Mouse (Mus musculus): ENCODE measurements around the gene Gm49387. TPM values are rescaled to one million over a fixed set of nuclear protein-coding genes. Genes with fewer than 3 reads are reported as not detected.

Gene Gm49387
- polyA plus RNA-seq, 1 experiment from 2014 or later = not detected

- no peak overlapping the region for H3K9ac ChIP-seq (ENCODE audit: low read depth, low read length)
- DNase-seq (ENCODE audit: low spot score) = no peak
- ATAC-seq (replicated peaks; ENCODE audit: low FRiP score, low read depth) = no peak
- 42% methylated on average over 2 of the region's 2 CpGs for WGBS
- no peak for TF ChIP-seq CTCF (IDR thresholded peaks at IDR 0.05; ENCODE audit: low read depth)
- H3K4me1 ChIP-seq (replicated peaks; ENCODE audit: insufficient read depth, low read length) = no peaks in the 10 kb centered on the region
- H3K27ac ChIP-seq = no peak overlapping the region
- H3K4me3 ChIP-seq (replicated peaks; ENCODE audit: low read depth, low read length) = no peak overlapping the region
- H3K27me3 ChIP-seq (ENCODE audit: insufficient read depth, low read length) = no peaks in the 10 kb centered on the region
- H3K9me3 ChIP-seq (replicated peaks; ENCODE audit: low read length) = no peaks in the 10 kb centered on the region
- no peak overlapping the region for H3K4me2 ChIP-seq (ENCODE audit: low read length)
- no peaks in the 10 kb centered on the region for H3K36me3 ChIP-seq (ENCODE audit: insufficient read depth, low read length)
Observed at GRCm38 (mm10) chr14:31521318-31521717, 119.4 kb downstream of the Gm49387 start.

- no peaks in the 10 kb centered on the region for H3K27me3 ChIP-seq (ENCODE audit: insufficient read depth, low read length)
- H3K27ac ChIP-seq = no peak overlapping the region
- no peaks in the 10 kb centered on the region for H3K36me3 ChIP-seq (ENCODE audit: insufficient read depth, low read length)
- no peaks in the 10 kb centered on the region for H3K9me3 ChIP-seq (replicated peaks; ENCODE audit: low read length)
- 18% methylated on average over 3 of the region's 3 CpGs for WGBS
- peak; percentile 86 for DNase-seq (ENCODE audit: low spot score)
- peak; percentile 74 for ATAC-seq (replicated peaks; ENCODE audit: low FRiP score, low read depth)
- TF ChIP-seq CTCF (IDR thresholded peaks at IDR 0.05; ENCODE audit: low read depth) = peak; percentile 80
- no peak overlapping the region for H3K4me2 ChIP-seq (ENCODE audit: low read length)
- no peak overlapping the region for H3K9ac ChIP-seq (ENCODE audit: low read depth, low read length)
- no peak overlapping the region for H3K4me3 ChIP-seq (replicated peaks; ENCODE audit: low read depth, low read length)
- H3K4me1 ChIP-seq (replicated peaks; ENCODE audit: insufficient read depth, low read length) = no peaks in the 10 kb centered on the region
Observed at GRCm38 (mm10) chr14:31519165-31519564, 121.5 kb downstream of the Gm49387 start.

GRCm38 (mm10) chr14:31515895-31516294, 124.8 kb downstream of the Gm49387 start:
- DNase-seq (ENCODE audit: low spot score) = no peak
- TF ChIP-seq CTCF (IDR thresholded peaks at IDR 0.05; ENCODE audit: low read depth) = no peak
- Histone ChIP-seq H3K27ac (no peak overlapping the region), H3K27me3 (ENCODE audit: insufficient read depth, low read length) (no peaks in the 10 kb centered on the region), H3K4me3 (replicated peaks; ENCODE audit: low read depth, low read length) (no peak overlapping the region), H3K36me3 (ENCODE audit: insufficient read depth, low read length) (no peaks in the 10 kb centered on the region), H3K4me1 (replicated peaks; ENCODE audit: insufficient read depth, low read length) (no peaks in the 10 kb centered on the region), H3K9me3 (replicated peaks; ENCODE audit: low read length) (no peaks in the 10 kb centered on the region), H3K4me2 (ENCODE audit: low read length) (no peak overlapping the region), H3K9ac (ENCODE audit: low read depth, low read length) (no peak overlapping the region)
- ATAC-seq (replicated peaks; ENCODE audit: low FRiP score, low read depth) = no peak
- WGBS = 89% methylated on average over 2 of the region's 2 CpGs

- 86% methylated on average over 3 of the region's 3 CpGs for WGBS
- DNase-seq (ENCODE audit: low spot score) (no peak), ATAC-seq (replicated peaks; ENCODE audit: low FRiP score, low read depth) (no peak)
- H3K27ac ChIP-seq = no peak overlapping the region
- no peak overlapping the region for H3K9ac ChIP-seq (ENCODE audit: low read depth, low read length)
- no peaks in the 10 kb centered on the region for H3K9me3 ChIP-seq (replicated peaks; ENCODE audit: low read length)
- no peak for TF ChIP-seq CTCF (IDR thresholded peaks at IDR 0.05; ENCODE audit: low read depth)
- H3K4me1 ChIP-seq (replicated peaks; ENCODE audit: insufficient read depth, low read length) = no peaks in the 10 kb centered on the region
- H3K36me3 ChIP-seq (ENCODE audit: insufficient read depth, low read length) = peaks cover 25% of the 10 kb centered on the region
- no peak overlapping the region for H3K4me3 ChIP-seq (replicated peaks; ENCODE audit: low read depth, low read length)
- no peaks in the 10 kb centered on the region for H3K27me3 ChIP-seq (ENCODE audit: insufficient read depth, low read length)
- H3K4me2 ChIP-seq (ENCODE audit: low read length) = no peak overlapping the region
Observed at GRCm38 (mm10) chr14:31510322-31510721, 130.4 kb downstream of the Gm49387 start.

GRCm38 (mm10) chr14:31509911-31510310, 130.8 kb downstream of the Gm49387 start:
- ATAC-seq (replicated peaks; ENCODE audit: low FRiP score, low read depth) (no peak), DNase-seq (ENCODE audit: low spot score) (no peak)
- Histone ChIP-seq H3K9ac (ENCODE audit: low read depth, low read length) (no peak overlapping the region), H3K27ac (no peak overlapping the region), H3K27me3 (ENCODE audit: insufficient read depth, low read length) (no peaks in the 10 kb centered on the region), H3K4me3 (replicated peaks; ENCODE audit: low read depth, low read length) (no peak overlapping the region), H3K4me2 (ENCODE audit: low read length) (no peak overlapping the region), H3K36me3 (ENCODE audit: insufficient read depth, low read length) (peaks cover 29% of the 10 kb centered on the region), H3K4me1 (replicated peaks; ENCODE audit: insufficient read depth, low read length) (no peaks in the 10 kb centered on the region), H3K9me3 (replicated peaks; ENCODE audit: low read length) (no peaks in the 10 kb centered on the region)
- TF ChIP-seq CTCF (IDR thresholded peaks at IDR 0.05; ENCODE audit: low read depth) = no peak
- 100% methylated on average over 2 of the region's 2 CpGs for WGBS

- TF ChIP-seq CTCF (IDR thresholded peaks at IDR 0.05; ENCODE audit: low read depth) = no peak
- no peak for ATAC-seq (replicated peaks; ENCODE audit: low FRiP score, low read depth)
- no peaks in the 10 kb centered on the region for H3K9me3 ChIP-seq (replicated peaks; ENCODE audit: low read length)
- H3K4me3 ChIP-seq (replicated peaks; ENCODE audit: low read depth, low read length) = no peak overlapping the region
- H3K27me3 ChIP-seq (ENCODE audit: insufficient read depth, low read length) = no peaks in the 10 kb centered on the region
- 91% methylated on average over 6 of the region's 6 CpGs for WGBS
- DNase-seq (ENCODE audit: low spot score) = no peak
- H3K9ac ChIP-seq (ENCODE audit: low read depth, low read length) = no peak overlapping the region
- no peak overlapping the region for H3K4me2 ChIP-seq (ENCODE audit: low read length)
- no peak overlapping the region for H3K27ac ChIP-seq
- peaks cover 48% of the 10 kb centered on the region for H3K36me3 ChIP-seq (ENCODE audit: insufficient read depth, low read length)
- no peaks in the 10 kb centered on the region for H3K4me1 ChIP-seq (replicated peaks; ENCODE audit: insufficient read depth, low read length)
Observed at GRCm38 (mm10) chr14:31506456-31506855, 134.2 kb downstream of the Gm49387 start.

GRCm38 (mm10) chr14:31503406-31503805, 137.3 kb downstream of the Gm49387 start:
- Histone ChIP-seq H3K4me2 (ENCODE audit: low read length) (no peak overlapping the region), H3K4me1 (replicated peaks; ENCODE audit: insufficient read depth, low read length) (no peaks in the 10 kb centered on the region), H3K4me3 (replicated peaks; ENCODE audit: low read depth, low read length) (no peak overlapping the region), H3K27ac (no peak overlapping the region), H3K27me3 (ENCODE audit: insufficient read depth, low read length) (no peaks in the 10 kb centered on the region), H3K9ac (ENCODE audit: low read depth, low read length) (no peak overlapping the region), H3K36me3 (ENCODE audit: insufficient read depth, low read length) (peaks cover 54% of the 10 kb centered on the region), H3K9me3 (replicated peaks; ENCODE audit: low read length) (no peaks in the 10 kb centered on the region)
- no peak for DNase-seq (ENCODE audit: low spot score)
- ATAC-seq (replicated peaks; ENCODE audit: low FRiP score, low read depth) = no peak
- TF ChIP-seq CTCF (IDR thresholded peaks at IDR 0.05; ENCODE audit: low read depth) = no peak
- WGBS = 90% methylated on average over 13 of the region's 13 CpGs

Other genes with a start within 250 kb of the Gm49387 start
- gene Sh3bp5, start 204.8 kb downstream of the Gm49387 start, polyA plus RNA-seq (2015; fragmentation: Nextera tagmentation; extraction: Ambion mirVana) = 45.2 and 46.8 TPM in 2 replicates
- 14.9 and 16.0 TPM in 2 replicates for gene Eaf1, start 146.5 kb downstream of the Gm49387 start, polyA plus RNA-seq (2015; fragmentation: Nextera tagmentation; extraction: Ambion mirVana)
- 43.9 and 51.6 TPM in 2 replicates for gene Mettl6, start 145.8 kb downstream of the Gm49387 start, polyA plus RNA-seq (2015; fragmentation: Nextera tagmentation; extraction: Ambion mirVana)
- gene Colq, start 49.5 kb downstream of the Gm49387 start, polyA plus RNA-seq (2015; fragmentation: Nextera tagmentation; extraction: Ambion mirVana) = 1.3 TPM in 2 replicates
- gene Btd, start 150 bp upstream of the Gm49387 start, polyA plus RNA-seq (2015; fragmentation: Nextera tagmentation; extraction: Ambion mirVana) = 60.6 and 64.5 TPM in 2 replicates
- 68.9 and 76.3 TPM in 2 replicates for gene Hacl1, start 408 bp upstream of the Gm49387 start, polyA plus RNA-seq (2015; fragmentation: Nextera tagmentation; extraction: Ambion mirVana)
- gene Ankrd28, start 189.8 kb upstream of the Gm49387 start, polyA plus RNA-seq (2015; fragmentation: Nextera tagmentation; extraction: Ambion mirVana) = 6.5 and 6.8 TPM in 2 replicates

Measured in kidney, postnatal 0 days (tissue).